ENCODE assay signal across 16 mouse cellular contexts in genomic region chr11:86650676-86651075, GRCm38 (mm10). TPM values are rescaled to one million over a fixed set of nuclear protein-coding genes. Genes with fewer than 3 reads are reported as not detected.
A peak's percentile ranks its signal among the peaks of the same experiment; 100 is the strongest.
DNase-seq lines count a peak whose midpoint lies in the region; ATAC-seq lines count a peak whose summit lies in the region.
"Had no signal": no experiment of that assay in that cellular context is flagged by ENCODE, and none has a peak within 500 bp of the region (broad histone marks: within the 10 kb centered on the region; RNA-seq: fewer than 3 reads in every experiment).

No protein-coding gene starts in this region.

- H3K4me2 ChIP-seq in heart, embryonic 15.5 days, result no peak overlapping the region
- H3K4me2 ChIP-seq: limb, embryonic 13.5 days; lung, embryonic 15.5 days; neural tube, embryonic 13.5 days had no signal

- no peaks in the 10 kb centered on the region for H3K27me3 ChIP-seq in heart, embryonic 15.5 days
- H3K27me3 ChIP-seq: limb, embryonic 13.5 days; lung, embryonic 15.5 days; megakaryocyte, embryonic 14.5 days; neural tube, embryonic 13.5 days had no signal

- peak overlapping the region; percentile 29; the same call in 1 of the 2 replicates for H3K27ac ChIP-seq in heart, embryonic 15.5 days
- H3K27ac ChIP-seq: left cerebral cortex, adult 2 months; lung, embryonic 15.5 days; neural tube, embryonic 13.5 days had no signal

- DNase-seq in adrenal gland, adult 2 months, result peak; percentile 61
- no peak for DNase-seq in adrenal gland, postnatal 4 days (ENCODE audit: low spot score in 2 of 2)
- DNase-seq in heart, adult 8-10 months (ENCODE audit: low spot score), result no peak
- peak; percentile 94 for DNase-seq in 3T3-L1 (ENCODE audit: low read depth, low spot score)
- DNase-seq in adipocyte (ENCODE audit: low spot score), result peak; percentile 40
- DNase-seq in thymus, postnatal 36 days, result no peak
- no peak for DNase-seq in kidney, postnatal 4 days
- DNase-seq: cerebellum, adult 8-10 months; gastrocnemius, postnatal 10 days; thymus, postnatal 4 days had no signal

- ATAC-seq in heart, embryonic 15.5 days (replicated peaks; ENCODE audit: insufficient number of reproducible peaks, insufficient read depth, low FRiP score, low read depth), result no peak

- no peaks in the 10 kb centered on the region for H3K9me3 ChIP-seq in heart, embryonic 15.5 days (replicated peaks)
- H3K9me3 ChIP-seq: limb, embryonic 13.5 days; lung, embryonic 15.5 days; megakaryocyte, embryonic 14.5 days; neural tube, embryonic 13.5 days had no signal

- no peak overlapping the region for H3K4me3 ChIP-seq in heart, embryonic 15.5 days
- H3K4me3 ChIP-seq: left cerebral cortex, adult 2 months; limb, embryonic 13.5 days; lung, embryonic 15.5 days; megakaryocyte, embryonic 14.5 days; neural tube, embryonic 13.5 days had no signal

- H3K4me1 ChIP-seq in heart, embryonic 15.5 days (replicated peaks), result peaks cover 18% of the 10 kb centered on the region
- H3K4me1 ChIP-seq: neural tube, embryonic 13.5 days had no signal

- no peaks in the 10 kb centered on the region for H3K36me3 ChIP-seq in heart, embryonic 15.5 days
- H3K36me3 ChIP-seq: lung, embryonic 15.5 days; neural tube, embryonic 13.5 days had no signal

- WGBS in heart, embryonic 15.5 days, result 45% methylated on average over 6 of the region's 6 CpGs

- no peak overlapping the region for H3K9ac ChIP-seq in heart, embryonic 15.5 days
- H3K9ac ChIP-seq: limb, embryonic 13.5 days; lung, embryonic 15.5 days; neural tube, embryonic 13.5 days had no signal

RNA-seq across cellular contexts. Expression of gene Vmp1, which starts 33.0 kb away (rescaled TPM):
- total RNA-seq in adrenal gland, adult 2 months (2021), result 100 to 1,000 TPM; 124 to 139 TPM
- 12.9 and 18.3 TPM in 2 replicates for polyA plus RNA-seq in adrenal gland, adult 2 months (2012; rRNA removed)
- 100 to 1,000 TPM; 109 to 120 TPM for total RNA-seq in adrenal gland, postnatal 4 days (2021)
- 74.3 and 82.1 TPM in 2 replicates for polyA plus RNA-seq in heart, embryonic 15.5 days (2015; fragmentation: Nextera tagmentation; extraction: Ambion mirVana)
- 10 to 100 TPM; 60.2 to 77.1 (median 64.7) TPM for total RNA-seq in heart, adult 8-10 months (2022)

RNA-seq across cellular contexts. Expression of gene Ptrh2, which starts 33.1 kb away (rescaled TPM):
- 10 to 100 TPM; 11.7 to 17.4 TPM for total RNA-seq in adrenal gland, adult 2 months (2021)
- 3.0 and 6.2 TPM in 2 replicates for polyA plus RNA-seq in adrenal gland, adult 2 months (2012; rRNA removed)
- total RNA-seq in adrenal gland, postnatal 4 days (2021), result 10 to 100 TPM; 21.6 to 22.0 TPM
- 16.1 and 18.1 TPM in 2 replicates for polyA plus RNA-seq in heart, embryonic 15.5 days (2015; fragmentation: Nextera tagmentation; extraction: Ambion mirVana)
- total RNA-seq in heart, adult 8-10 months (2022), result 1 to 10 TPM; 6.6 to 7.3 (median 7.1) TPM

Comparison
In these comparisons a context has a peak if more than half of its experiments do, and no peak if none do; other contexts are left out.
1. DNase-seq: peak in adrenal gland, adult 2 months (single experiment), 3T3-L1 (single experiment) and adipocyte (single experiment); none in adrenal gland, postnatal 4 days (0 of 2), heart, adult 8-10 months (single experiment), thymus, postnatal 36 days (0 of 2) and kidney, postnatal 4 days (0 of 2).